Mouse (Mus musculus): ENCODE results near the gene Aplp1. TPM values are rescaled to one million over a fixed set of nuclear protein-coding genes. Genes with fewer than 3 reads are reported as not detected.

Aplp1 gene
- polyA plus RNA-seq, 1 experiment from 2014 or later: 709 TPM

DNA sequence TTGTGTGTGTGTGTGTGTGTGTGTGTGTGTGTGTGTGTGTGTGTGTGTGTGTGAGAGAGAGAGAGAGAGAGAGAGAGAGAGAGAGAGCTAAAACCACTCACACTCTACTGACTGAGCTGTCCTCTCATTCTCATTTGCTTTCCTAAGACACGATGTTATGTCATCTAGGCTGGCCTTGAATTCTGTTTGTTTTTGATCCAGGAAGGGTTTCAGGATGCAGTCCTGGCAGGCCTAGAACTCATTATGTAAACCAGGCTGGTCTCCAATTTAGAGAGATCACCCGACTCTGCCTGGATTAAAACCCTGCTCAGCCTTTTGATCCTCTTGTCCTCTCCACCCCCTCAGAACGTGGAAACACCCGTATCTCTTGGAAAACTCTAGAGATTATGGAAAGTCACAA is 18.7 kb upstream of the Aplp1 start:
- no peak overlapping the region for H3K27ac ChIP-seq (replicated peaks)
- H3K4me3 ChIP-seq (replicated peaks): no peak overlapping the region
- H3K36me3 ChIP-seq: no peaks in the 10 kb centered on the region
- H3K9me3 ChIP-seq (replicated peaks): no peaks in the 10 kb centered on the region
- H3K4me2 ChIP-seq: no peak overlapping the region
- peaks cover 3% of the 10 kb centered on the region; the same call in 1 of the 2 replicates for H3K4me1 ChIP-seq
- no peak for ATAC-seq (ENCODE audit: low FRiP score)
- WGBS: 22% methylated on average over 4 of the region's 4 CpGs
- peaks cover 87% of the 10 kb centered on the region for H3K27me3 ChIP-seq (replicated peaks)
- H3K9ac ChIP-seq (replicated peaks): no peak overlapping the region

DNA sequence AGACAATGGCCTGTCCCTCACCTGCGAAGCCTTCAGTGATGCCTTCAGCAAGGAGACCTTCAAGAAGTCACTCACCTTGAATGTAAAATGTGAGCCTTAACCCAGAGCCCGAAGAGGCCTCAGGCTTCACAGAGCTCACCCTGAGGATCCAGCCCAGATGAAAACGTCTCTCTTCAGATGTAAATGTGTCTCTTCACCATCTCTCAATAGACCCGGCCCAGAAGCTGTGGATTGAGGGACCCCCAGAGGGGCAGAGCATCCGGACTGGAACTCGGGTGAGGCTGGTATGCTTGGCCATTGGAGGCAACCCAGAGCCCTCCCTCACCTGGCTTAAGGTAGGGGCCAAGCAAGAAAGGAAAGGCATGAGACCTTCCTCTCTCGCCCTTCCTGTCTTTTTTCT is 18.2 kb upstream of the Aplp1 start:
- ATAC-seq (ENCODE audit: low FRiP score): no peak
- WGBS: 25% methylated on average over 7 of the region's 7 CpGs
- no peak overlapping the region for H3K27ac ChIP-seq (replicated peaks)
- no peak overlapping the region for H3K4me3 ChIP-seq (replicated peaks)
- H3K9ac ChIP-seq (replicated peaks): no peak overlapping the region
- H3K4me1 ChIP-seq: peaks cover 3% of the 10 kb centered on the region; the same call in 1 of the 2 replicates
- H3K4me2 ChIP-seq: no peak overlapping the region
- H3K36me3 ChIP-seq: no peaks in the 10 kb centered on the region
- H3K27me3 ChIP-seq (replicated peaks): peaks cover 91% of the 10 kb centered on the region
- H3K9me3 ChIP-seq (replicated peaks): no peaks in the 10 kb centered on the region

DNA sequence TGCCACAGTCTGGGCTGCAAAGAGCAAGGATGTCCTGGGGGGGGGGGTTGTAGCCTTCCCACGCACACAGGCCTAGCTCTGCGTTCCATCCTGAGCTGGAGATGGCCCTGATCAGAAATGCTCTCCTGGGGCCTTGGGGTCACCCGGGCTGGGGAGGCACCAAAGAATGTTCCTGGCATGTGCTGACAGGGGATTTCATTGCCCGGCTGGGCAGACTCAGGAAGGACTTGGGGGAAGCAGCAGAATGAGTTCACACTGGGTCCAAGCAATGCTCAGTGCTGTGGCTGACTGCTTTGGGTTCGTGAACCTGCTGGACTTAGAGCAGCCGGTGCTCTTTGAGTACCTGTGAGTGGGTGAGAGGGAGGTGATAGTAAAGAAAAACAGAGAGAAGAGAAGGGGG is 14.1 kb upstream of the Aplp1 start:
- Histone ChIP-seq H3K4me2 (no peak overlapping the region), H3K27ac (replicated peaks) (no peak overlapping the region), H3K36me3 (no peaks in the 10 kb centered on the region), H3K4me1 (peaks cover 22% of the 10 kb centered on the region), H3K9ac (replicated peaks) (no peak overlapping the region), H3K9me3 (replicated peaks) (no peaks in the 10 kb centered on the region), H3K4me3 (replicated peaks) (no peak overlapping the region), H3K27me3 (replicated peaks) (peaks cover 92% of the 10 kb centered on the region)
- WGBS: 23% methylated on average over 6 of the region's 6 CpGs
- ATAC-seq (ENCODE audit: low FRiP score): no peak

DNA sequence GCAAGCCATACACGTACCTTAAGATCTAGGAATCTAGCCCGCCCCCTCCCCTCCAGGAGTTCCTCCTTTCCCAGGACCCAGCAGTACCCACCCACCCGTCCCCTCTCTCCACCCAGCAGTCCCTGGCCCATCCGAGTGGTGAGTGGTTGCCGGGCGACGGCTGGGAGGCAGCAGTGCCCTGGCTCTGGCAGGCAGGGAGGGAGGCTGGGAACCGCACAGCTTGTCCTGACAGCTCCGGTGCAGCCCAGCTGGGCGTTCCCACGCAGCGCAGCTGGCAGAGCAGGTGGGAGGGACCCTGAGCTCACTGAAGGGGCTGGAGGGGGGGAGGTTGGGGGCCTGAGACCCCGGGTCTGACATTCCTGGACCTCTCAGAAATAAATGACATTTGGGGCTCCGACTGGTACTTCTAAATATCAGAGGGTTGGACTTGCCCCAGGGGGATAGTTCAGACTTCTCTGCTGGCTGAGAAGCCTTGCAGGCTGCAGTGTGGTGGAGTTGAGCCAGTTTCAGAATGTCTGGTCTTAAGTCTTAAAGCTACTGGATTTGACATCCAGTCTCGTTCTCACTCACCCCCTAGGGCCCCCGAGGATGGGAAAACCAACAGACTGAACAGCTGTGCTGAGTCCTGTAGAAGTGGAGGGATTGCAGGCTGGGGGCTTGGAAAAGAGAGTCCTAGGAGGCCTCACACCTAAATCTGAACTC is 12.4 kb upstream of the Aplp1 start, which contains the start of the genes Kirrel2 and Nphs1:
TSS of gene Kirrel2 (minus strand) at position 62 of the 702 bp plus-strand sequence.
TSS of gene Nphs1 (plus strand) at position 687 of the 702 bp plus-strand sequence.
- peak within 1 kb of the TSS; percentile 62 for H3K4me2 ChIP-seq
- no peaks in the 10 kb centered on the region for H3K36me3 ChIP-seq
- ATAC-seq (ENCODE audit: low FRiP score): peak; percentile 63
- no peaks in the 10 kb centered on the region for H3K9me3 ChIP-seq (replicated peaks)
- H3K9ac ChIP-seq (replicated peaks): peak within 1 kb of the TSS; percentile 45
- under 1% methylated on average over 16 of the region's 16 CpGs for WGBS
- peaks cover 32% of the 10 kb centered on the region for H3K4me1 ChIP-seq
- H3K4me3 ChIP-seq (replicated peaks): peak within 1 kb of the TSS; percentile 26
- H3K27me3 ChIP-seq (replicated peaks): peaks cover 92% of the 10 kb centered on the region
- H3K27ac ChIP-seq (replicated peaks): no peak within 1 kb of the TSS

DNA sequence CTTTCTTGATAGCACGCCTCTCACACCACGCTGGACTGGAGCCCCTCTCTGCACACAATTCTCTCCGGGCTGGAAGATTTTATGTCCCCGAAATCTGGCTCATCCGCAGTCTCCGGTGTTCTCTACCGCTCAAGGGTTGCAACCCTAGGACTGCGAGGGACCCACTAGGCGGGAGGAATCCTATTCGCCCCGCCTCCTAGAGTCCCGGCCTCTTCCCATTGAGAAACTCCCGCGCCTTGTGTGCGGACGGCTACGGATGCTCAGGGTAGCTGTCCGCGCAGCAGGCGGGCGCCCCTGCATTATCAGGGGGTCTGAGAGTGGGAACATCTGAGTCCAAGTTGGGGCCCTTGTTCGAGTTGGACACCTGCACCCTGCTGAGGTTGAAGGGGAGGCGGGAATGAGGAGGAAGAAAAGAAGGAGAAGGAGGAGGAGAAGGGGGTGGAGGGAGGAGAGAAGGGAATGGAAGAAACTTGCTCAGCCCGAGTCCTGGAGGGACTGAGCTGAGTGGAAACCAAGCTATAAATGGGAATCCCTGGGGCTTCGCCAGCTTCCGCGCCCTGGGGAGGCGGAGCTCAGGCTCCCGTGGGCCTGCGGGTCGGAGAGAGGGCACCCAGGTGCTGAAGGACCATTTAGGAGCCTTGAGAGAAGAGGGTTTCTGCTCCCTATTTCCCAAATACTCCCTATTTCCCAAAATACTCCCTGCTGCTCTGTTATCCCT is 11.7 kb upstream of the Aplp1 start:
- Histone ChIP-seq H3K27ac (replicated peaks) (no peak overlapping the region), H3K4me3 (replicated peaks) (peak overlapping the region; percentile 26), H3K4me1 (peaks cover 32% of the 10 kb centered on the region), H3K4me2 (peak overlapping the region; percentile 62), H3K9me3 (replicated peaks) (no peaks in the 10 kb centered on the region), H3K9ac (replicated peaks) (peak overlapping the region; percentile 45), H3K36me3 (no peaks in the 10 kb centered on the region), H3K27me3 (replicated peaks) (peaks cover 90% of the 10 kb centered on the region)
- no peak for ATAC-seq (ENCODE audit: low FRiP score)
- WGBS: under 1% methylated on average over 31 of the region's 31 CpGs

DNA sequence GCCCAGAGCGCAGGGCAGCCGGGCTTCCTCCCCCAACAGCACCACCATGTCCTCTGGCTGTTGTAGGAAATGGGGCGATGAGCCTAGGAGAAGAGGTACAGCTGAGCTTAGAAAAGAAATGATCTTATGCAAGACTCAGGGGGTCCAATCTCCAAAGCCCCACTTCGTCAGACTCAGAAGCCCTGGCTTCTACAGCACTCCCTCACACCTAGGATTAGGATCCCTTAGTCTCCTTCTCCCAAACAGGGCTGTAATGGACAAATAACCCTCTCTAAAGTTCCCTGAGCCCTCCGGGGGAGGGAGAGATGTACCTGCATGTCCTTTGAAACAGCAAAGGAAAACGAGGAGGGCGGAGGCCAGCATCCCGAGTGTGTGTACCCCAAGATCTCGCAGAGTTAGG is 11.2 kb upstream of the Aplp1 start:
- no peaks in the 10 kb centered on the region for H3K36me3 ChIP-seq
- WGBS: 3% methylated on average over 9 of the region's 9 CpGs
- H3K27ac ChIP-seq (replicated peaks): no peak overlapping the region
- no peak for ATAC-seq (ENCODE audit: low FRiP score)
- H3K9me3 ChIP-seq (replicated peaks): no peaks in the 10 kb centered on the region
- peaks cover 85% of the 10 kb centered on the region for H3K27me3 ChIP-seq (replicated peaks)
- H3K4me2 ChIP-seq: peak overlapping the region; percentile 62
- peaks cover 32% of the 10 kb centered on the region for H3K4me1 ChIP-seq
- peak overlapping the region; percentile 26 for H3K4me3 ChIP-seq (replicated peaks)
- peak overlapping the region; percentile 45 for H3K9ac ChIP-seq (replicated peaks)

DNA sequence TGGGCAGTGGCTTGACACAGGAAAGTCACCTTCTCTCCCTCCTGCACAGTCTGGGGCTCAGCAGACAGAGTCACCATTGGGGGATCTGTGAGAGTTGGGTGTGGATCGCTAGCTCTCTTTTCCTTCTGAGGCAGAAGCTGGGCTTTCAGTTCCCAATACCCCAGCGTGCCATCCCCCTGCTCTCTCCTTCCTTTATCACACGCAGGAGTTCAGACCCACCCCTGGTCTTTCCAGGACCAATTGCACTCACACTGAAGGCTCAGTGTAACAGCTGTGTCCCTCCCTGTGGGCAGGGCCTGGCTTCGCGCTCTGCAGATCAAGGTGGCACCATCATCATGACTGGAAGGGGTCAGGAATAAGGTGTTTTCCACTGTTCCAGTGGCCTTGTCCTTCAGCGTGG is 8.9 kb upstream of the Aplp1 start:
- 10% methylated on average over 6 of the region's 6 CpGs for WGBS

DNA sequence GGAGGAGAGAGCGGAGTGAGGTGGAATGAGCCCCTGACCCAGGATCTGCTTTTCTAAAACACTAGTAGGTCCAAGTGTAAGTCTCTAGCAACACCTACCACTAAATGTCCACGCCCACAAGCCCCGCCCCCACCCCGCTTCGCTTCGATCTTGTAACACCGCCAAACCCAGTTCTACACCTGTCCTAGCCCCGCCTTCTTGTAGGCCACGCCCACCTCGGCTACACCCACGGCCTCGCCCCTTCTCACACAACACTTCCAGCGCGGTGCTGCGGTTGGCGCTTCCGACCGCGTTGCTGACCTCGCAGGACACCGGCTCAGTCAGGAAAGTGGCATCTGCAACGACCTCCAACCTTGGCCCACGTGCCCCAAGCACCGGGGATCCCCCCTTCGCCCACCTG is 8.4 kb upstream of the Aplp1 start:
- no peak overlapping the region for H3K27ac ChIP-seq (replicated peaks)
- H3K9ac ChIP-seq (replicated peaks): no peak overlapping the region; the same call in 1 of the 2 replicates
- no peaks in the 10 kb centered on the region for H3K9me3 ChIP-seq (replicated peaks)
- WGBS: 3% methylated on average over 25 of the region's 25 CpGs
- peak overlapping the region; percentile 23 for H3K4me3 ChIP-seq (replicated peaks)
- peaks cover 62% of the 10 kb centered on the region for H3K27me3 ChIP-seq (replicated peaks)
- H3K36me3 ChIP-seq: no peaks in the 10 kb centered on the region
- ATAC-seq (ENCODE audit: low FRiP score): no peak
- peaks cover 32% of the 10 kb centered on the region for H3K4me1 ChIP-seq
- peak overlapping the region; percentile 50 for H3K4me2 ChIP-seq

More for the DNA sequence above, 8.9 kb upstream of the Aplp1 start:
- Histone ChIP-seq H3K27me3 (replicated peaks) (peaks cover 67% of the 10 kb centered on the region), H3K4me2 (peak overlapping the region; percentile 50; the same call in 1 of the 2 replicates), H3K4me3 (replicated peaks) (peak overlapping the region; percentile 23; the same call in 1 of the 2 replicates), H3K27ac (replicated peaks) (no peak overlapping the region), H3K9ac (replicated peaks) (no peak overlapping the region), H3K9me3 (replicated peaks) (no peaks in the 10 kb centered on the region), H3K4me1 (peaks cover 32% of the 10 kb centered on the region), H3K36me3 (no peaks in the 10 kb centered on the region)
- ATAC-seq (ENCODE audit: low FRiP score): no peak

DNA sequence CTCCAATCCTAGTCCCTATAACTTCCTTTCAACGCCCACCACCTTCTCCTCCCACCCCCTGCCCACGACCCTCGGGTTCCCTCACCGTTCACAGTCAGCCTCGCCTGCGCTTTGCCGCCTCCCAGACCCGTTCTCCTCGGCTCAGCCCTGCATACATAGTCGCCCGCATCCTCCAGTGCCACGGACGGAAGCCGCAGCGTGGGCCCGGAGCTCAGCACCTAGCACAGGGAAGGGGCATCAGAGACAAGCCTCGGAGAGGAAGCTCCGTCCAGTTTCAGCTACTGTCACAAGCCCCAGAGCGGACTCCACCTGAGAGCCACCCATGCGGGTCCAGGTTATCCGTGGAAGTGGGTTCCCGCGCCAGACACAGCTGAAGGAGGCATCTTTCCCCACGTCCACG is 8.0 kb upstream of the Aplp1 start:
- Histone ChIP-seq H3K27ac (replicated peaks) (no peak overlapping the region), H3K36me3 (no peaks in the 10 kb centered on the region), H3K4me2 (peak overlapping the region; percentile 50), H3K4me1 (peaks cover 32% of the 10 kb centered on the region), H3K4me3 (replicated peaks) (peak overlapping the region; percentile 23), H3K9ac (replicated peaks) (no peak overlapping the region; the same call in 1 of the 2 replicates), H3K27me3 (replicated peaks) (peaks cover 58% of the 10 kb centered on the region), H3K9me3 (replicated peaks) (no peaks in the 10 kb centered on the region)
- no peak; the same call in 1 of the 2 replicates for ATAC-seq (ENCODE audit: low FRiP score)
- WGBS: 18% methylated on average over 25 of the region's 25 CpGs

DNA sequence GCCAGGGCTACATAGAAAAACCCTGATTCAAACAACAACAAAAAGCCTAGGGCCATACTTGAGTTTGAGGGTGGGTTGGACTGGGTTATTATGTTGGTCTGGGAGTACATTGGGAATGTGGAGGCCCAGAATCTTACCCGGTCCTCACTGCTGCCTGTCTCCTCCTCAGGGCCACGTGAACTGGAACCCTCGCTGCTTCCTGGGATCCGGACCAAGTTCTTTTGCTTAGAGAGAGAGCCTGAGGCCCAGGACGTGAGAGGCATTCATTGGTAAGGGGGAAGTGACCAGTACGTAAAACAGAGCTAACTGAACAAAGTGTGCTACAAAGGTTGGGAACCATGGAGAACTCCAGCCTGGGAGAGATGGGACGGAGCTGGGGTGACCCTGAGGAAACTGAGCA is 4.9 kb upstream of the Aplp1 start:
- 84% methylated on average over 7 of the region's 7 CpGs for WGBS
- H3K9ac ChIP-seq (replicated peaks): no peak overlapping the region

DNA sequence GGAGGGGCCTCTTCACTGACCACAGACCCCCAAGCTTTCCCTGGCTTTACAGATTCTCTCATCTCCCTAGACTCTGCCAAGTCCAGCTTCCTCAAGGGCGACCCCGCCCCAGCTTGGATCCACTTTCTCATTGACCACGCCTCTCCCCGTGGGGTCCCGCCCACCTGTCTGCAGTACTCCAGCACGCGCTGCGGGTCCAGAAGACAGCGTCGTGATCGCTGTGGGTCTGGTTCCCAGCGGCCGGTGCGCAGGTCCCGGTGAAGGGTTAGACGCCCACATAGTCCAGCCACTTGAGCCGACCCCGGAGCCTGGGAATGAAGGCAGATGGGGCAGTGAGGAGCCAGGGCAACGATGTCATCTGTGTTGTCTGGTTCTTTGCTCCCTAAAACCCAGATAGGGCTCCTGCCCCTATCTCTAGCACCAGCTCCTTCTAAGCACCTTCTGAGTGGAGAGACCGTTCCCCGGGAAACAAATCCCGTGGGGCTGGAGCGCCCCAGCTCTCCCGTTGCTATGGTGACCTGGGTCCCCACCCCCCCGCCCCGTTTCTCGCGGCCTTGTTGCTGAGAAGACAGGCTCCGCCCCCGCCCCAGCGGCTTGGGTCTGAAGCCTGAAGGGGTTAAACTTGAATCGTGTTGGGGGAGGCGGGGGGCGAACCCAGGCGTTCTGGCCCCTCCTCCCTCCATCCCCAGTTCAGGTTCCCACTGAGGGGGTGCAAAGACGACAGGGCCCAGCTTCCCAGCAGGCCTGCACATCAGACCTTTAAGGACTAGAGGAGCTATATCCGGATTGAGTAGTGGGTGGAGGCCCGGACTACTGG is 973 bp downstream of the Aplp1 start:
- Histone ChIP-seq H3K27ac (replicated peaks) (peak overlapping the region; percentile 97), H3K9ac (replicated peaks) (peak overlapping the region; percentile 97), H3K4me2 (peak overlapping the region; percentile 84), H3K9me3 (replicated peaks) (no peaks in the 10 kb centered on the region), H3K36me3 (peaks cover 35% of the 10 kb centered on the region), H3K4me3 (replicated peaks) (peak overlapping the region; percentile 83), H3K4me1 (peaks cover 43% of the 10 kb centered on the region), H3K27me3 (replicated peaks) (no peaks in the 10 kb centered on the region)
- WGBS: under 1% methylated on average over 38 of the region's 38 CpGs
- ATAC-seq (ENCODE audit: low FRiP score): peak; percentile 65

More for the DNA sequence above, 4.9 kb upstream of the Aplp1 start:
- Histone ChIP-seq H3K4me2 (no peak overlapping the region), H3K27me3 (replicated peaks) (peaks cover 30% of the 10 kb centered on the region), H3K9me3 (replicated peaks) (no peaks in the 10 kb centered on the region), H3K27ac (replicated peaks) (no peak overlapping the region), H3K36me3 (no peaks in the 10 kb centered on the region), H3K4me1 (peaks cover 21% of the 10 kb centered on the region), H3K4me3 (replicated peaks) (no peak overlapping the region)
- ATAC-seq (ENCODE audit: low FRiP score): no peak

Measured in neural tube, embryonic 15.5 days (tissue).